Mouse (Mus musculus): ENCODE data around the gene Etfdh.
"Not testable (repeated sequence)": the region's sequence is repeated elsewhere in the genome, so short reads cannot be mapped to it uniquely, and the experiment has no call there.

Gene Etfdh

DNA sequence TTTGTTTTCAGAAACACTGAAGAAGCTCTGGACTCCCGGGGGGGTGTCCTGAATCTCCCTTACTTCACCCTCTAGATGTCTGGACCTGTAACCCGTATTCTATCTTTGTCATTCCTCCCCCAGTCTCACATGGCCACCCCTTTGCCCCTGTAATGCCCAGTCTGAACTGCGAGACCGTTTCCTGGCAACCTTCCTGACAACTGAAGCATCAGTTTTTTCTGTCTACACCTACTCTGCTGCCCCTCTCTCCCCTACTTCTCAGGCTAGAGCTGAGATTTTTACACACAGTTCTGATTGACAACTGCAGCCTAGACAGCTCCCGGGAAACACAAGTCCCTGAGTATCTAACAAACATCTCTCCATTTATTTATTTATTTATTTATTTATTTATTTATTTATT, 52.4 kb downstream of the Etfdh start:
- DNase-seq (ENCODE audit: low read depth), result no peak

GRCm38 (mm10) chr3:79576468-79576816, 52.9 kb downstream of the Etfdh start:
- no peak for DNase-seq (ENCODE audit: low read depth)

- DNase-seq (ENCODE audit: low read depth), result no peak
Measured at GRCm38 (mm10) chr3:79575576-79576467, 53.5 kb downstream of the Etfdh start.

GRCm38 (mm10) chr3:79574336-79574735, 55.0 kb downstream of the Etfdh start:
- no peak for DNase-seq (ENCODE audit: low read depth)

- DNase-seq (ENCODE audit: low read depth), result not testable (repeated sequence)
Measured at GRCm38 (mm10) chr3:79573376-79573775, 55.9 kb downstream of the Etfdh start.

GRCm38 (mm10) chr3:79572399-79572798, 56.9 kb downstream of the Etfdh start:
- no peak for DNase-seq (ENCODE audit: low read depth)

GRCm38 (mm10) chr3:79569351-79569681, 60.0 kb downstream of the Etfdh start:
- no peak for DNase-seq (ENCODE audit: low read depth)

DNA sequence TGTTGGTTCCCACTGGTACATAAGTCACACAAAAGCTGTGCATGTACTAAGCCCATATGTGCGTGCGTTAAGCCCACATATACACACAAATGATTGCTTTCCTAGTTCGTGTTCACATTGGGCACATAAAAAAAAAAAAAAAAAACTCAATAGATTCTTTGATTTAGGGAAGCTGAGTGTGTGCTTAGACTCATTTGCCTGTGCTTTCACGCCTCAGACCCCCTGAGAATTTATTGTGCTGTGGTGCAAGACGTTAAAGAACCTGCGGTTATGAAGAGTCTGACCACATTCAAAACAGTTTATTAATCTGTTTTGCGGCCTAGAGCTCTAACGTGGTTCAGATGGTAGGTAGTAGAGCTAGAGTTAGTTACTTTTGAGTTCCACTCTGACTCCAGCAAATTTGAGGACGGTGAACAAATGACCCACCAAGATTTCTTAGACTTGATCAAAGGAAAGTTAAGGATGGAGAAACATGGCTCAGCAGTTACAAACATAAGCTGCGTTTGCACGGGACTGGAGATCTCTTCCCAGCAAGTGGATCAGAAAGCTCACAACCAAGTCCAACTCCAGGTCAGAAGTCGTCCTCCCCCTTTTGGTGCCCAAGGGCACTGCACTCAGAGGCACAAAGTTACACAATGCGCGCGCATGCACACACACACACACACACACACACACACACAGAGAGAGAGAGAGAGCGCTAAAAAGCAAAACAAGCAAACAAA, 60.5 kb downstream of the Etfdh start:
- DNase-seq (ENCODE audit: low read depth), result no peak

DNA sequence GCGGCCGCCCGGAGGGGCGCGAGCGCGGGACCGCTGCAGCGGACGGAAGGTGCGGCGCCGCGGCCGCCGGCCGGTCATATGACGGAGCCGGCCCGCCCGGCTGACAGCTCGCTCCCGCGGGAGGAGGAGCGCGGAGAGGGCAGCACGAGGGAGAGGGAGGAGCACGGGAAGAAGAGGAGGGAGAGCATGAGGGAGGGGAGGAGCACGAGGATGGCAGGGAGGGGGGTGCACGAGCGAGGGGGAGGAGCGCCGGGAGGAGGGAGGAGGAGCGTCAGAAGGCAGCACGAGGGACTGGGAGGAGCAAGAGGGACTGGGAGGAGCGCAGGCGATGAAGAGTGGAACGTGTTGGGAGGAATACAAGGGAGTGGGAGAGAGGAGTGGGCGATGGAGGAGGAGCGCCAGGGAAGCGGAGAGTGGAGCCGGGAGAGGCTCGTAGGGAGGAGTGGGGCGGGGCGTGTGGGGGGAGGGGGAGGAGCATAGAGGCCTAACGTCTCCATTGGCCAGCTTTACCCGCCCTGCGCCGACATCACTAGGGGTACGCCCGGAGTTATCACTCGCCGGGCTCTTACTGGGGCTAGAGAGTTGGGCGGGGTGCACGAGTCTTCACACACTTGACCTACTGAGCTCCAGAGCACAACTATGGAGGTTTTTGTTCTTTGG, 61.5 kb downstream of the Etfdh start, which contains the start of gene Fnip2:
TSS of gene Fnip2 (minus strand) at position 94 of the 660 bp plus-strand sequence.
- DNase-seq (ENCODE audit: low read depth), result peak; percentile 77

DNA sequence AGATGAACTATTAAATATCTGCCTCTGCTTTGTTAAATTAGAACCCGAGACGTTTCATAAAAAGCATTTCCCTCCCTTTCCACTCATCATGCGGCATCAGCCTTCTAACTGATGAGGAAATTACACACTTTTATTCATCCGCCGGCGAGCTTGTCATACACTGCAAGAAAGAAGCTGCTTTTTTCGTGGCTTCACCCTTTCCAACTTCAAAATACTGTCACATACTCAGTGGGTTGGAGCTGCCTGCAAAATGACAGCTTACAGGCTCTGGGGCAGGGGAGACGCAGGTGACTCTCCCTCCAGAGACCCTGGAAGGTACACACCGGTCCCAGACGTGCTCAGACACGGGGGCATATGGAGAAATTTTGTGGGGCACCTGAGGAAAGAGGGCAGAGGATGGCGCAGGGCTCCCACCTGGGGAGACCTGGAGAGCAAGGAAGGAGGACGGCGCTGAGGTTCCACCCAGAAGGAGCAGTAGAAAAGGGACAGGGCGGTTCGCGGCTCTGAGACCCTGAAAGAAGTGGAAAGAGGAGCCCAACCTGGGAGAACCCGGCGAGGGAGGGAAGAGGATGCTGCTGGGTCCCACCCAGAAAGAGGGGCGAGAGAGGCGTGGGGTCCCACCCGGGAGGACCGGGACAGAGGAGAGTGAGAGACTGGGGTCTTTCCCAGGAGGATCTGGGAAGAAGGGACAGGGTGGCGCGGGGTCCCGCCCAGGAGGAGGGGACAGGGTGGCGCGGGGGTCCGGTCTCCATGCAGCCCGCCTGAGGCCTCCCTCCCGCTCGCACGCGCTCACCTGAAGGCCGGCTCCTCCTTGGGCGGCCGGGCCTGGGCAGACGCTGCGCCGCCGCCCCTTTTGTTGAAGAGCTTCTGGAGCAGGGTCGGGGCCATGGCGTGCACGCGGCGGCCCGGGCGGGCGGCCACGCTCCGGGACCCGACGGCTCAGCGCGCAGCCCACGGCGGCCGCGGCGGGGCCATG, 62.3 kb downstream of the Etfdh start:
- DNase-seq (ENCODE audit: low read depth), result no peak

GRCm38 (mm10) chr3:79564875-79565606, 64.3 kb downstream of the Etfdh start:
- no peak for DNase-seq (ENCODE audit: low read depth)

DNA sequence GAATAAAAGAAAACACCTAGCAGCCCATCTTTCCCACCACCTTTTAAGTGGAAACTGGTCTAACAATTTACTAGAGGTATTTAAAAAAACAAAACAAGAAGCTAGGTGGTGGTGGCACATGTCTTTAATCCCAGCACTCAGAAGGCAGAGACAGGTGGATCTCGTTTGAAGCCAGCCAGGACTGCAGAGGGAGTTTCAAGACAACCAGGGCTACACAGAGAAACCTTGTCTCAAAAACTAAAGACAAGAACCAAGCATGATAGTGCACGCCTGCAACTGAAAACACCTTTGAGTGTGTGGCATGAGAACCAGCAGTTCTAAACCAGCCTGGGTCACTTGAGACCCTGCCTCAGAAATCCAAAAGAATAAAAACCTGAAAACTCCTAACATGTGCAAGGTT, 65.8 kb downstream of the Etfdh start:
- no peak for DNase-seq (ENCODE audit: low read depth)

- no peak for DNase-seq (ENCODE audit: low read depth)
Measured at GRCm38 (mm10) chr3:79561784-79562715, 67.2 kb downstream of the Etfdh start.

GRCm38 (mm10) chr3:79560555-79560954, 68.7 kb downstream of the Etfdh start:
- DNase-seq (ENCODE audit: low read depth), result no peak

DNA sequence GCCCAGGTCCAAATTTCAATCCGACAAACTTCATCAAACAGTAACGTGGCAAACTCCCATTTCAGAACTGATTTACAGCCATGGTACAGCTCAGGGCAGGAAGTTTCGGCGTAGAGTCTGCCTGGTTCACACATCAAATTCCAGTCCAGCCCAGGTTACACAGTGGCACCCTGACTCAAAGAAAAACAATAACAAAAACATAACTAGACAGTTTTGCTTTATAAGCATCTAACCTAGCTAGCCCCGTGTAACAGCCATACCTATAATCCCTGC, 69.6 kb downstream of the Etfdh start:
- DNase-seq (ENCODE audit: low read depth), result no peak

DNA sequence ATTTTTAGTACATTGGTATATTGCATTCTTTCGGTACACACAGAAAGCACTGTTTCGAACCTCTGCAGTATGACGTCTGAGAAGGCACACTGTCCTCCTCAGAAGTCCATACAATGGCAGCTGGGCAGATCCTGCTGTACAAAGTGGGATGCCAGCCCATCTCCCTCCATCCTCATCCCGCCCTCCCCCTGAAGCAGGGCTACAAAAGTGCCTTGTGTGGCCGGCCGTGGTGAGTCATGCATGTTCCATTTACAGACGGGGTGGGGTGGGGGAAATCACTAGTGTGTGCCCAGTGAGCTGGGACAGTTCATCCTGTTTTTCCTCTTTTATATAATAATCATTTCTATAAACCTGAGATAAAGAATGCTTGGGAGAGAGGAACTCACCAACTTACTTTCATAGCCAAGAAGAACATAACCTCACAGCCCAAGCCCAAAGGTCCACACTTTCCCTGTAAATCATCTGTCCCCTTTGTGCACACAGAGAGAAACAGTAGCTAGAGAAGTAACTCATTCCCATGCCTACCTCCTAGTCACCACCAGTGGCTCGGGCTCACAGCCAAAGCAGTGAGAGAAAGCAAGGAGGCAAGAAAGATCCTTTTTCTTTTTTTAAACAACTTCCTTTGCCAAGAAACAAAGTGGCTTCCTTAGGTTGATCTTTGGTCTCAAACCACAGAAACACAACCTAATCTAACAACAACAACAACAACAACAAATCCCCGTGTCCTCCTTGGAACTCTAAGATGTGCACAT, 70.1 kb downstream of the Etfdh start:
- no peak for DNase-seq (ENCODE audit: low read depth)

DNA sequence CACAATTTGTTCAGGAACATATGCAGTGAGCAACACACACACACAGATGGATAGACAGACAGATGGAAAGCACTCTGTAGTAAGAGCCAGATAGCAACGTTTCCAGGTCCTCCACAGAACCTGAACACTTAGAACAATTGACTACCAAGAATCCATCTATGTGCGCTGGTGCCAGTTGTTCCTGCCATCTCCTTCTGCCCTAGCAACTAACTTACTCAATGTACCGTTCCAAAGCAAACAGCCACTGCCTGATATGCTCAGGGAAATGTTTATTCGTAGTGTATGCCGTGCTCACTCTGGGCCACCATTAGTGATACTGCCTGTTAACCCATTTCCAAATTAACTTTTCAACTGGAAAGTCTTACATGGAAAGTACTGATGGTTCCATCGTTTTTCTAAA, 74.2 kb downstream of the Etfdh start:
- DNase-seq (ENCODE audit: low read depth), result no peak

All from c-Kit-positive CD71-negative TER-119-negative erythroid progenitor cells, embryonic 14.5 days (primary cell).